Comparison of ENCODE assay signal across 12 mouse cellular contexts in genomic region chr1:80619100-80619499, GRCm38 (mm10).
"Had no signal": no experiment of that assay in that cellular context is flagged by ENCODE, and none has a peak within 500 bp of the region (broad histone marks: within the 10 kb centered on the region; RNA-seq: fewer than 3 reads in every experiment).

No protein-coding gene starts in this region.

- H3K4me1 ChIP-seq: liver, embryonic 13.5 days; lung, embryonic 15.5 days; midbrain, embryonic 12.5 days had no signal

- H3K36me3 ChIP-seq: limb, embryonic 12.5 days; liver, embryonic 13.5 days; lung, embryonic 15.5 days; midbrain, embryonic 12.5 days had no signal

- H3K9ac ChIP-seq: limb, embryonic 12.5 days; liver, embryonic 13.5 days; liver, postnatal 0 days; lung, embryonic 15.5 days; midbrain, embryonic 12.5 days had no signal

- H3K9me3 ChIP-seq: limb, embryonic 12.5 days; liver, embryonic 13.5 days; lung, embryonic 15.5 days; midbrain, embryonic 12.5 days had no signal

- H3K27ac ChIP-seq: limb, embryonic 12.5 days; liver, embryonic 13.5 days; lung, embryonic 15.5 days; midbrain, embryonic 12.5 days had no signal

- DNase-seq: kidney, adult 8-10 months; kidney, postnatal 25 days; layer of hippocampus, adult 9-11 months; liver; liver, embryonic 13.5 days; liver, postnatal 0 days; right cerebral cortex, postnatal 25 days; thymus, postnatal 36 days had no signal

- H3K27me3 ChIP-seq: limb, embryonic 12.5 days; liver, embryonic 13.5 days; lung, embryonic 15.5 days; midbrain, embryonic 12.5 days had no signal

- H3K4me3 ChIP-seq: limb, embryonic 12.5 days; liver, embryonic 13.5 days; lung, embryonic 15.5 days; midbrain, embryonic 12.5 days had no signal

- H3K4me2 ChIP-seq: limb, embryonic 12.5 days; liver, embryonic 13.5 days; lung, embryonic 15.5 days; midbrain, embryonic 12.5 days had no signal

- ATAC-seq: liver, postnatal 0 days; midbrain, embryonic 16.5 days had no signal
